Mouse (Mus musculus) cerebellum, adult 11 months (tissue): Measurements from ENCODE around the gene Slc16a14.
"Not testable (repeated sequence)": the region's sequence is repeated elsewhere in the genome, so short reads cannot be mapped to it uniquely, and the experiment has no call there.

Experiments used
- DNase-seq: peaks from one replicate; pipeline ENCODE4 v3.0.0; 2022

The Slc16a14 gene

DNA sequence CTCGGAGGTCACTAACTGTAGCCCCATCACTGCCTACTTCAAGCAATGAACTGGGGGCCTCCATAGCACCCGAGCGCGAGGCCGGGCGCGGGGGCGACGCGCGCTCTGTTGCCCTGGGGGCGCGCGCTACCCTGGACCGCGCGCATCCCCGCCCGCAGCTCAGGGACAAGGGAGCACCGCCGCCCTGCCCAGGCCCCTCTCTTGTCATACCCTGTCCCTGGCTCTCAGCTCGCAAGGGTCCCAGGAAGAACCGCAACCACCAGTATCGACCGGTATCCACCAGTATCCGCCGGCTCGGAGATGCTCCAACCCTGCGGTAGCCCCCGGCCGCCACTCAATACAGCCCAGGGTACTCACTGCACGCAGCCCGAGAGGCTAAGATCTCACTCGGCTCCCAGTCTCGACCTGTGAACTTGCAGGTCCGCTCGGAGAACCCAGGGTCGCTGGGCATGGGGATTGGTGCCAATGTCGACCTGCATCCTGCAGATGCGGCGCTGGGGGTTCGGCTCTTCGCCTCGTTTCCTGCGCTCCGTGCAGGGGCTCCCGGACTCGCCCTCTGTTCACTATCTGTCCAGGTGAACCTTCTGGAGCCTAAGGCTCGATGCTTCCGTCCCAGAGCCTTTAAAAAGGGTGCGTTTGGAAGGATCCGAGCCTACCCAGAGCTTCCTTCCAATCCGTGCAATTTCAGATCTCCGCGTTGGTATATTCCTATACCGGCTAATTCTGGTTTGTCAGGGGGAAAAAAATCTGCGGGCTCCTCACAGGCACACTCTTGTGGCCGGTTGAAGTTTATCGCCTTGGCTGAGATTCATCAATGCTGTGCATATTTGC lies at the start of gene Slc16a14:
Gene Slc16a14, minus strand, starts transcription at position 632 of the 831 bp plus-strand sequence.
- peak; percentile 41 for DNase-seq

DNA sequence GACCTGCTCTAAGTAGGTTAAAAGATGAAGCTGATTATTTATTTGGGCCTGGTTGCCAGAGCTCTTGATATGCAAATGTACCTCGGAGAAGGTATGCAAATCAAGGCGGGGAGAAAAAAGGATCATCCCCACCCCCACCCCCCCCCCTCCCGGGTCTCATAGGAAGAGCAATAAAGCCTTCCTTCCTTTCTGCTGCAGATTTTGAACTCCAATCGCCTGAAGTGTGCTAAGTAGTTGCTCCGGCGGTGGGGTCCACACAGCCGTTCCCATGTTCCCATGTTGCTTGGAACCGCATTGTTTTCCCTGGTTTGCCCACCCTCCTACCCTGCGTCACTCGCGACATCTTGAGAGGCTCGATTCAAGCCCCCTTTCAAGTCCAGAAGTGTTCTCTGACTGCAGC lies 26.8 kb upstream of the Slc16a14 start:
- DNase-seq, result not testable (repeated sequence)

DNA sequence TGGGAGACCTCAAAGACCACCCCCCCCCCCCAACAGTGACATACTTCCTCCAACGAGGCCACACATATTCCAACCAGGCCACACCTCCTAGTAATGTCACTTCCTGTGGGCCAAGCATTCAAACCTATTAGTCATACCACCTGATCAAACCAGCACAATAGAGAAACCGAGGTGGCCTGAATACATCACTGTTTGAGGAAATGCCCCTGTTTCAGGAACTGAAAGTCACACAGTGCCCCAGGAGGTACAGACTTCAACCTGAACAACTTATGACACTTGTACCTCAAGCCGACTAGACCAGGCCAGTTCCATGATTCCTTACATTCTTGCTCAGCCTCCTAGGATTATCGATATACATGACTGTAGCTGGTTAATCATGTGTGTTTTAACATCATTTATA lies 22.8 kb upstream of the Slc16a14 start:
- not testable (repeated sequence) for DNase-seq

DNA sequence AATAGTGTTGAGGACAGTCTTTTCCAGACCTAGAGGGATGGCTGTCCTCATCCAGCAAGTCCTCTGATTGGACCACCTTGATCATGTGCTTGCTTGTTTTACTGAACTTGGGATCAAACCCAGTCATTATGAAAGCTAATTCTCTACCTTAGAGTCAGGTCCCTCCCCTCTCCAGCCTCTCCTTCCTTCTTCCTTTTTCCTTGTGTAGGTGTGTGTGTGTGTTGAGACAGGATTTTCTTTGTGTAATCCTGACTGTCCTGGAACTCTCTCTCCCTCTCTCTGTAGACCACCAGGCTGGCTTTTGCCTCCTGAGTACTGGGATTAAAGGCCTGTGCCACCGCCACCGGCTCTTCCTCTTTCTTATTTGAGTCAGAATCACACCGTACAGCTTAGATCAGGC lies 21.8 kb upstream of the Slc16a14 start:
- not testable (repeated sequence) for DNase-seq

DNA sequence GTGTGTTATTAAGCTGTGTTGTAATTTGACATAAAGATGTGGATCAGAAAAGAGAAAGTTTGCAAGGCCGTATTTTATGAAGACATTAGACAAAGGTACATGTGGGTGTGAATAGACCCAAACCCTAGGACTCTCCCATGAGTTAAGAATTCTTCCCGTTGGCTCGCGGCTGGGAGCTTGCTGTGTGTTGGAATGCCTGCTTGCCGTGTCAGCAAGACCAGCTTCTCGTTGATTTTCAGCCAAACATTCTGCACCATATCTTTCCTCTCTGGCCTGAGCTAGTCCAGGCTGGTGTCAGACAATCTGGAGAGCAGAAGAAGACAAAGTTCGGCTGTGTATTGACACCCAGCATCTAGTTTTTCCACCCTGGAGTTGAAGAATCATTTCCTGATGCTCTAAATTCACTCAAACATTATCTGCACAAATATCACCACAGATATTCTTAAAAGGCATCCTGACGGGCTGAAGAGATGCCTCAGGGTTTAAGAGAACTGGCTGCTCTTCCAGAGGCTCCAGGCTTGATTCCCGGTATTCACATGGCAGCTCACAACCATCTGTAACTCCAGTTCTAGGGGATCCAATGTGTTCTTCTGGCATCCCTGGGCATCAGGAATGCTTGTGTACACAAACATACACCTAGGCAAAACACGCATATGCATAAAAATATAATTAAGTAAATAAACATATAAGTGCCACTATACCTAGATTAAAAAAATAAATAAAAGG lies 17.7 kb upstream of the Slc16a14 start:
- peak; percentile 36 for DNase-seq

DNA sequence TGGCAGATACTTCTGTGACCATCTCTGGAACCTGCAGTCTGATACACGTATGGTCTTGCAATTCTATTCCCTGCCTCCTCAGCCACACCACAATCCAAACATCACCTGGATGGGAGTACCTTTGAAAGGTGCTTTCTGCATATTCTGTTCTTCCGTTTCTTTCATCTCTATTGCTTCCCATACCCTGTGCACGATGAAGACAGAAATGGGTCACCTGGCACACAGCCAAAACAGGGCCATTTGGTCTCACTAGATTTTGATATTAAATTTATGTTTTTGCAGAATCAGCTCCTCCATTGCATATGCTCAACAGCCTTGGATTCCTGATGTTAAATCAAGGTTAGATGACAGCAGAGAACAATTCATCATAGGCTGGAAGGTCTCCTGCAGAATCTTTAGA lies 16.6 kb upstream of the Slc16a14 start:
- peak; percentile 21 for DNase-seq

DNA sequence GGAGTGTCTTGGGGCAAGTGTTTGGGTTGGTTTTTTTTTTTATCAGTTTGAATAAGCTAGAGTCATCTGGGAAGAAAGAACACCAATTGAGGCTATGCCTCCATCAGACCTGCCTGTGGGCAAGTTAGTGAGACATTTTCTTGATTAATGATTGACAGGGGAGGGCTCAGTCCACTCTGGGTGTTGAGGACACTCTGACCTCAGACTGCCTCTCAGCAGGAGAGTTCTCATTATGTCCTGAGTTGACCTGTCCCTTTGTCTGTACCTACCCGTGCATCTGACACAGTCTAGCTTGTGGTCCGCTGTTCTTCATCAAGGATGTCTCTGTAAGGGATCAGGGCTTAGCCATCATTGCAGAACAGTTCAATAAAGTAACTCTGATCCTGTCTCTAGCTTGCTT lies 12.5 kb upstream of the Slc16a14 start:
- no peak for DNase-seq

DNA sequence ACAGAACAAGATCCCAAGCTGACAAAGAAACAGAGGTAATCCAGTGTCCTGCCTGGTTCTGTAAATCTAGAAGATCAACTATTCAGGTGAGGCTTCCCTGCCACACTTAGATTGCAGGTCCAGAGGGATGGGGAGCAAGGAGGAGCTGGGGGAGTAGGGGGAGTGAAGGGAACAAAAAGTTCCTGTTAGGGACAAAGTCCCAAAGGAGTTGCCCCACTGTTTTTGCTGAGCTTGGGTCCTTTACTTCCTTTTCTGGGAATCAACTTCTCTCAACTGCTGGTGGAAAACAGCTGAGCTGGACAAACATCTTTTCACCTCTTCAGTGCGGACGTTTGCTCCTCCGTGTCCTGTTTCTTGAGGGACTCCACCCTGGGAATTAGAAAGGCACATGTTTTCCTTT lies 11.0 kb upstream of the Slc16a14 start:
- no peak for DNase-seq

DNA sequence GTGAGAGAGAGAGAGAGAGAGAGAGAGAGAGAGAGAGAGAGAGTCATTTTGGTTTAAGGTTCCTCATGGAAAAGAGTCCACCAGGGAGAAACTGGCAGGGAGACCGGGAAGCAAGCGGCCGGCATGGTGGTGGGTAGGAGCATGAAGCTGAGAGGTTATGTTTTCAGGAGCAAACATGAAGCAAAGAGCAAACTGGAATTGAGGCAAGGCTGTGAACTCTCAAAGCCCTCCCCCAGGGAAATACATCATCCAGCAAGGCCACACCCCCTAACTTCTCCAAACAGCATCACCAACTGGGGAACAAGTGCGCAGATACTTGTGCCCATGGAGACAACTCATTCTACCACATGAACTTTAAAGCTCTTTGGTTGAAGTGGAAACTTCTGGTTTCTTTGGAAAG lies 8.6 kb upstream of the Slc16a14 start:
- no peak for DNase-seq

DNA sequence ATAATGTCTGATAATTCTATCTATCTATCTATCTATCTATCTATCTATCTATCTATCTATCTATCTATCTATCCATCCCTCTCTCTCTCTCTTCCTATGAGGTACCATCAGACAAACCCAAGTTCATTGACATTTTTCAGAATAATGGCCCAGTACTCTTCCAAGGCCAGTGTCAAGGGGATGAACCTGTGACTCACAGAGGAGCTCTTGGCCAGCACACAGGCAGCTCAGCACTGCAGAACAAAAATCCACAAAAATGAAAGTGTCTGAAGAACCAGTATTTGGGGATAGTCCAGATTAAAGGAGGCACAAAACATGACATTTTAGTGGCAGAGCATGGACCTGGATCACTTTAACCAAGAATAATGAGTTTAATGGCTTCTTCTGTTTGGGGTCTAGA lies 7.7 kb upstream of the Slc16a14 start:
- DNase-seq, result no peak

DNA sequence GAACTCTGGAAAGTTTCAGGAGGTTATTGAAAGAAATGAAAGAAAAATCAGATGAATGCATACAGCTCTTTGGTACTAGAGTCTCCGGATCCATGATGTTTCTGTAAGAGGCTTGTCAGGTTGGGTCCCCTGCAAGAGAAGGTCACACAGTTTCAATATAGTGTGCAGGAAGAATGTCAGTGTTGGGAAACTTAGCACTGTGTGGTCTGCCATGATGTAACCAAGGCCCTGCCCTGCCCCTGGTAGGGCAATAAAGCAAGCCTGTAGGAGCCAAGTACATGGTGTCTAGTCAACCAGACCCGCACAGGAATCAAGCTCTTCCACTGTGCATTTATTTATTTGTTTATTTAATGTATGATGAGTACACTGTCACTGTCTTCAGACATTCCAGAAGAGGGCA lies 5.4 kb upstream of the Slc16a14 start:
- DNase-seq, result no peak

DNA sequence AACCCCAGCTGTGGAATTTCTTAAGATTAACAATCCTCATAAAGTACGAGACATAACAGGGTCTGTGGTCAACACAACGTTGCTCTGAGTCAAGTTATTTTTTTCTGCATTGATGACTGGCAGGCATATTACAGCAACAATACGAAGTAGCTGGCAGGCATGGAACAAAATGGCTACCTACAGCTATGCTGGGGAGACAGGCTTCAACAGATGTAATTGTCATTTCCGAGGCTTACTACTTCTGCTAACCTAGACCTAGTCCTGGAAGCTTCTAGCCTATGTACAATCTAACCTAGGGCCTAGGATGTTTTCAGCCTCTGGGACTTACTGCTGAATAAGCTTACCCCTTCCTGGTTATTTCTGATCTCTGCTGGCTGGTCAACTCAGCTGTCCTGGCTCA lies 4.5 kb upstream of the Slc16a14 start:
- DNase-seq, result no peak

DNA sequence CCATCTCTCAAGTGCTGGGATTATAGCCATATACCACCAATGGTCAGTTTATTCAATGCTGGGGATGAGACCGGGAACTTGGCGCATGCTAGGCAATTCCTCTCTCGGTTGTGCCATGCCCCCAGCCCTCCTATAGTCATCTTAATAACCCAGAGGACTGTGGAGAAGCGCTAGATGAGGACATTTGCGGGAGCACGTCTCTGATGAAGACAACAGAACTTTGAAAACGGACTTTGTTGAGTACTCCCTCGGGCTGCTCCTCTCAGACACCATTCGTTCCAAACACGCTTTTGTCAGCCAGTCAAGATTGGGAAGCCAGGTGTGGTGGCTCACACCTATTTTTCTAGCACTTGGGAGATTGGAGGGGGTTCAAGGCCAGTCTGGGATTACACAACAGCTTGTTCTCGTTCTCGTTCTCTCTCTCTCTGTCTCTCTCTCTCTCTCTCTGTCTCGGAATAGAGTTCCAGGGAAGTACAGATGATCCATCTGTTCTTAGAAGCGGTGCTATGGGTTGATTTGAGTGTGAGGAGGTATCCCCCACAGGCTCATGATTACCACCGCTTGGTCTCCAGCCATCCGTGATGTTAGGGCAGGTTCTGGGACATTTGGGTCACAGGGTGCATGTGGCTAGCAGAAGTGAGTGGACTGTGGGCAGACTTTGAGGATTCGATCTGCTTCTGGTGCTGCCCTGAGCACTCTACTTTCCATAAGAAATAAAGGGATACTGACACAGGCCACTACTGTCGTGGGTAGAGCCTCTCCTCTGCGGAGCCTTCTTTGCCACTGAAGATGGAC lies 2.0 kb upstream of the Slc16a14 start:
- no peak for DNase-seq

DNA sequence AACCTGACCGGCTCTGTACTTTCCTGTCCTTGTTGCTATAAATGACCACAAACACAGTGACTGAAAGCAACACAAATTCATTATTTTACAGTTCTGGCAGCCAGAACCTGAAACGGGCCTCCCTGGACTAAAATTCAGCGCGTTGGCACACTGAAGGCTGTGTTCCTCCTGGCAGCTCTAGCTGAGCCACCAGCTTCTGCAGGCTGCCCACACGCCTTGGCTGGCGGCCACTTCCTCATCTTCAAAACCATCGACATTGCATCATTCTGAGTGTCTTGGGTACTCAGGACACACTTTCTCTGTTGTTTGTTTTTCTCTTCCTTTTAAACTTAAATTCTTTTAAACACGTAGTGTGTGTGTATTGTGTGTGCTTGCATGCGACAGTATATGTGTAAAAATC lies 734 bp upstream of the Slc16a14 start:
- DNase-seq, result peak; percentile 59

DNA sequence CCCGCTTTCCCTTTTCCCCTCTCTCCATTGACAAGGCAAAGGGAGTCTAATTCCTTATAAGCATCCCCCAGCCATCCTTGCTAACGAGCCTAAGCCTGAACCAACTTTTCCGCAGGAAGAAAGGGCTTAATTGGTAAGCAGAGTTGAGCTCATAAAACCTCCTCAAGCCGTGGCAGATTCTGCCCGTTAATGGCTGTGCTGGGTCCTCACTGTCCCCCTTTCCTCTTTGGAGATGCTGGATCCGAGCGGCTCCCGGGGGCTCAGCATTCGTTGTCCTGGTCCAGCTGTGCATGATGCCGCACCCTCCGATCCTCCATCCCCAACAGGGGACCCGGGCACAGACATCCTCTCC lies 807 bp downstream of the Slc16a14 start:
- no peak for DNase-seq

DNA sequence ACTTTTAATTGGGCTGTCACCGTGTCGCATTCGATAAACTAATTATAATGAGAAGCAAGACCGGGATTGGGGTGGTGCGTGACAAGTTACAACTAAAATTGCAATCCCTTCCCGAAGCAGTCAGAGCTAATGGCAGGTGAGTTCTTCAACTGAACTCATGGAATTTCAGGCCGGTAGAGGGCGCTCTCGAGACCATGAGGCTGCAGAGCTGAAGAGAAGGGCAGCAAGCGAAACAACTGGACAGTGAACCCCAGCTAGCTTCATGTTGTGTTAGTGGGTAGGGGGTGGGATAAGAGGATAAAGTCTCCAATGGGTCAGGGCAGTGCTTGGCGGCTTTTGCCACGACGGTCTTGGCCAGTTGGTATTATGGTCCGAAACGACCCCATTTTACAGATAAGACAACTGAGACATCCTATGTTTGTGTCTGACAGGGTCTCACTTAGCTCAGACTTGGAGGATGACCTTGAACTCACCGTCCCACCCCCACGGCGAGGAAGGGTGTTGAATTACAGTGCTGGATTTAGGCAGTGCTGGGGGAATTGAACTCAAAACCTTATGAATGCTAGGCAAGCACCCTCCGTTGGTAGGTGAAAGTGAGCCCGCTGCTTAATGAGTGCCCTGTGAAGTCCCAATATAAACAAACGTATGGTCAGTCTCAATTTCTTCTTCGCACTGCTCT lies 1.3 kb downstream of the Slc16a14 start:
- peak; percentile 77 for DNase-seq

DNA sequence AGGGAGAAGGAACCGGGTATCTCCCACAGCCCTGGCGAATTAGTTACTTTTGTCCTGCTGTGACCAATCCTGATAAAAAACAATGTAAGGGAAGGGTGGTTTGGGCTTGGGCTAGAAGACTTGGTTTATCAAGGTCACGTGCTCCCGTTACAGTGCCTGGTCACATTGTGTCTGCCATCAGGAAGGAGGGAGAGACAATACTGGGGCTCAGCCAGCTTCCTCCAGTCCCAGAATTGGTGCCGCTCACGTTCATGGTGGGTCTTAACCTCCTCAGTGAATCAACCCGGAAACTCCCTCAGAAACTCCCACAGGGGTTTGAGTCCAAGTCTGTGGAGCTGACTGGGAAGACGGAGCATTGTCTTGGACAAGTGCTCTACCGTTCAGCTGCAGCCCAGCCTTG lies 9.3 kb downstream of the Slc16a14 start:
- DNase-seq, result no peak

DNA sequence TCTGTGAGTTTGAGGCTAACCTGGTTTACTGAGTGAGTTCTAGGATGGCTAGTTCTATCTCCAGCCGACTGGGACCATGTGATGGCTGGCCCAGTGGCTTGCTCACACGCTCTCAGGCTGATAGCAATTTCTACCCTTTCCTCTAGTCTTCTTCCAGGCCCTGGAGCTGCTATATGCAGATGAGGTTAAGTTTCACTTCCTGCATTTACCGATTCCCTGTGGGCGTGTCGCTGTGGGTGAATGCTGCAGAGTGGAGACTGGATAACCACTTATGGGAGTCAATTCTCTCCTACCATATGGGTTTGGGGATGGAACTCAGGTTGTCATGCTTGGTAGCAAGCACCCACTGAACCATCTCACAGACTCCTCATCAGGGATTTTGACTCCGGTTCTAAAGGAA lies 10.8 kb downstream of the Slc16a14 start:
- DNase-seq, result no peak

DNA sequence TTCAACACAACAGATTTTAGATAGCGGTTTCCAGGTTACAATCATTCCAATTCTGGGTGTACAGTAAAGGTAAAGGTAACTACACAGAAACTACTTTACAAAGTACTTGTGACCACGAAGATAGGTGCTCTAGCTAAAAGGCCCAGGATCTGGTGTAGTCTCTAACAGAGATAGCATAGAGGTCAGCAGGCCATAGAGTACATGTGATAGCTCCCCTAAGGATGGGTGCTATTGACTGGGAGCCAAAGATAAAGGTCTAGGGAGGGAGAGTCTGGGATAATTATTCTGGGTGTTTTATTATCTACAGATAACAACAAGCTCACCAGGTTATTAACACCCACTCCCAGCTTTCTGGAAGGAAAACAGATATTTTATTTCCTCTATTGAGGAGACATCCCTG lies 11.5 kb downstream of the Slc16a14 start:
- DNase-seq, result no peak

DNA sequence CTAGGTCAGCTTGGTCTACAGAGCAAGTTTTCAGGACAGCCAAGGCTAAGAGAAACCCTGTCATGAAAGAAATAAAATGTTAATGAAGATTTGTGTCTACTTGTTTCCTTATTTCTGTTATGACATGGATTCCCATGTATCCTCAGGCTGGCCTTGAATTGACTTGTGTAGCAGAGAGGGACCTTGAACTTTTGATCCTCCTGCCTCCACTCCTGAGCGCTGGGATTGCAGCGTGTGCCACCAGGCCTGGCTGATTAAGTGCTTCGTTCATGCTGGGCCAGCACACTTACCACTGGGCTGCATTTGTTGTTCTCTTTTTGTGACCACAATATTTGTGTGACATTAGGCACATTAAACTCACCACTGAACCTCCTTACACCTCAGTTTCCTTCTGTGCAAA lies 16.1 kb downstream of the Slc16a14 start:
- no peak for DNase-seq

DNA sequence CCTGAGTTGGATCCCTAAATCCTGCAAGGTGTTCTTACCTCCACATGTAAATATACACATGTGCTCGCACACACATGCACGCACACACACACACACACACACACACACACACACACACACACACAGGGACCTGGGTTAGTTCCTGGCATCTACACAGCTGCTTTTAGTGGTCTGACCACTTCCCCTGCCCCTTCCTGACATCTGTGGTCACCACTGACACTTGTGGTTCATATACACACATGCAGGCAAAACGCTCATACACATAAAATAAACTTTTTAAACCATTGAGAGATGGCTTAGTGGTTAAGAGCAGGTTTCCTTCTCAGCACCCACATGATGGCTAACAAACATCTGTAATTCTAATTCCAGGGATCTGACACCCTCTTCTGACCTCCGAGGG lies 19.9 kb downstream of the Slc16a14 start:
- no peak for DNase-seq

DNA sequence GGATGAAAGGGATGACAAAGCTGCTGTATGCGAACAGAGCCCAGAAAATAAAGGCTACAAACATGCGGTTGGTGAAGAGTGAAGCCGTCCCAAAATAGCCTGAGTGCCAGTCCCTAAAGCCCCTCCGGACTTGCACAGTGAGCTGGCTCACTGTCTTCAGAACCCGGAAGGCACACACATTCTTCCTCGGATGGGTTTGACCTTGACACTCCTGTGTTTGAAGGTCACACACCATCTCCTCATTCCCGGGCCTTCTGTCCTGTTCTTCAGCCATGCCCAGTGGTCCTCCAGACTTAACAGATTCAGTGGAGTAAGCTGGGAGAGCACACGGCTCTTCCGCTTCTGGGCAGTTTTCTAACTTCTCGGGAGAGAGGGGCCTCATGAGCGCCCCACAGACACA lies 22.4 kb downstream of the Slc16a14 start:
- DNase-seq, result no peak

DNA sequence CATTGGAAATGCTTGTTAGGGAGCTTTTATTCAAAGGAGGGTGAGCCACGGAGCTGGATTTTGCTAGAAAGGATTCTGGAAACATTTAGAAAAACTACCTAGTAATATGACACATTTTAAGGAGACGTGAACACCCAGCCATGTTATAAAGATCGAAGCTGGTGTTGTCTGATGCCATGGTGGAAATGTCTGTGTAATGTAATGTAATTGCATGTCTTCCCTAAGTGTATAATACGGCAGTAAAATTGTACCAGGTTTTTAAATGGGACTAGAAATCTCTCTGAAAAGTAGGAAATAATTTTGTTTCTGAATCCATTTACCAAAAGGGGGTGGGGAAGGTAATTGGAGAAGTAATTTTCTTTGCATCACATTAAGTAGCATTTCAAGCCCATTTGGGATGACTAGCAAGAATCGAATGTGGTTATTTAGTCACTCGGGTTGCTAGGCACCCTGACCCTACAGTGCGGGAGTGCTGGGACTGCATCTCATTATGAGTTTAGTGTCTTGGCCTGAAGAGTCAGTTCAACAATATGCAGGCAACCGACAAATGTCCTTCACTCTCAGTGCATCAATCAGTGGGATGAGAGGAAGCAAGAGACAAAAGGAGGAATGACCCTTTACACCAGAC lies 24.6 kb downstream of the Slc16a14 start:
- DNase-seq, result no peak
